Mouse (Mus musculus): ENCODE data around the gene Gm20388. TPM values are rescaled to one million over a fixed set of nuclear protein-coding genes. Genes with fewer than 3 reads are reported as not detected.
"Not testable (repeated sequence)": the region's sequence is repeated elsewhere in the genome, so short reads cannot be mapped to it uniquely, and the experiment has no call there.

Gene Gm20388
- total RNA-seq, 2 experiments from 2014 or later, result 2.4 to 2.6 TPM

DNA sequence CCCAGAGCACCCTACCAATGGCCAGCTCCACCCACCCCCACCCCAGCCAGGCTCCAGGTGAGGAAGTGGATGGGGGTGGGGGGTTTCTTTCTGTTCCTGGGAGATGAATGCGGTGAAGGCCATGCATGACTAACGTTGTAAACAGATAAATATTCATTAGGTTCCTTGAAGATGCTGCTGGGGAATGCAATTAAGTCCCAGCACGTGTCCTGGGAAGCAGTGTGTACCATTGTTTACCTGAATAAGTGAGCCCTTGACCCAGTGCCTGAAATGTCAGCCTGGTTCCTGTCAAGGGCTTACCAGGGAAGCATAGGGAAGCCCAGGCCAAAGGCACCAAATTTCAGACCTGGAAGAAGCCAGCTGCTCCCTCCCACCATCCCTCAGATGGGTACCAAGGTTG is 2409.9 kb downstream of the Gm20388 start:
- intact Hi-C loops (cut with DNase I), result no loop called here
- TF ChIP-seq CTCF (IDR thresholded peaks at IDR 0.05), result no peak
- Histone ChIP-seq H3K4me3 (no peak overlapping the region), H3K27ac (no peak overlapping the region)
- no peak for DNase-seq (ENCODE audit: extremely low spot score in 1 of 2, low spot score in 2 of 2)

DNA sequence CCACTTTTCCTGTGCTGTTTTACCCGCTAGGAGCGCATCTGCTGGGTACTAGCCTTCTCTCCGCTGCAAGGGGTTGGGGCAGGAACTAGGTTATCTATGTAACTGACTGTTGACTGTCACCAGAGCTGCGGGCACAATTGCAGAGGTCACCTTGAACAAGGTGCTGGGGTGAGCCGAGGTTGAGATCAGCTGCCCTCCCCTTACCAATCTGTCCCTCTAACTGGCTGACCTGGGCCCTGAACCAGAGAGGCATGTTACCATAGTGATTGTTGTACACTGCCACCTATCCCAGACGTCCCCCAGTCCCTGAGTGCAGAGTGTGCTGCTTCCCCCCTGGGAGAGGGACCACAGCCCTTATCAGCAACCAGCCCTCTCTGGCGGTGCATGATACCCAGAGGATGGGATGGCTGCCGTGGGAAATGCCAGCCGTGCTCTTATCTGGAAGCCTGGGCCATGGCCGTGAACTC is 2410.8 kb downstream of the Gm20388 start:
- no peak overlapping the region for H3K4me3 ChIP-seq
- TF ChIP-seq CTCF (IDR thresholded peaks at IDR 0.05), result no peak
- H3K27ac ChIP-seq, result no peak overlapping the region
- intact Hi-C loops (cut with DNase I), result no loop called here
- DNase-seq (ENCODE audit: extremely low spot score in 1 of 2, low spot score in 2 of 2), result no peak

DNA sequence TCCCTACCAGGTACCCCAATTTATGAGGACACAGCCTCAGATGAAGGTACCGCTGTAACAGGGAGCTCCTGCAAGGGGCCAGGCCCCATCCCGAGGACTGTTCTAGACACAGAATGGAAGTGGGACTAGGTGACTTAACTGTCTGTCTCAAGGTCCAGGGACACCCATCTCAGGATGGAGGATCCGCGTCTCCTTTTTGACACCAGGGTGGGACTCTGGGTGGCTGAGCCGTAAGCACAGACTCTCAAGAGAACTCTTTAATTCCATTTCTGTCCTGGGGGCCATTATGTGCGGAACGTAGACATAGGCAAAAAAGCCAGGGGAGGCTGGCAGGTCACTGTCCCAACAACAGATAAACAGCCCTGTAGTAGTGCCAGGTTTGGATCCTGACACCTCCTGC is 2411.5 kb downstream of the Gm20388 start:
- no peak for TF ChIP-seq CTCF (IDR thresholded peaks at IDR 0.05)
- H3K27ac ChIP-seq, result no peak overlapping the region

DNA sequence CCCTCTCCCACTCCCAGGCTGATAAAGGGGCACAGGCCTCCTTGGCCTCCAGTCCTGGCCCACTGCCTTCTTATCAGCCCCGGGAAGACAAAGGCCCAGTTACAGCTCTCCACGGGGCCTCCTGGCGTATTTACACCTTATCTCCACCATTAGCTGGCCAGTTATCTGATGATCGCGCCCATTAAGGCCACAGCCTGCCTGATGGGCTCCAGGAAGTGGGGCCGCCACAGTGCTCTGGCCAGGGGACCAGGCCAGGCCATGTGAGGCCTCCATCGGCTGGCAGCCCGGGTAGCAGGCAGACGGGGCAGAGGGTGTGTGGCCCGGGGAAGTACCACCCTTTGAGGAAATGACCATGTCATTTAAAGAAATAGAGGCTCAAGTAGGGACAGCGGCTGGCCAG is 2412.2 kb downstream of the Gm20388 start:
- no peak overlapping the region for H3K4me3 ChIP-seq
- DNase-seq (ENCODE audit: extremely low spot score in 1 of 2, low spot score in 2 of 2), result no peak
- TF ChIP-seq CTCF (IDR thresholded peaks at IDR 0.05), result no peak
- intact Hi-C loops (cut with DNase I), result no loop called here
- no peak overlapping the region for H3K27ac ChIP-seq

More for the DNA sequence above, 2411.5 kb downstream of the Gm20388 start:
- H3K4me3 ChIP-seq, result no peak overlapping the region
- intact Hi-C loops (cut with DNase I), result no loop called here
- no peak for DNase-seq (ENCODE audit: extremely low spot score in 1 of 2, low spot score in 2 of 2)

DNA sequence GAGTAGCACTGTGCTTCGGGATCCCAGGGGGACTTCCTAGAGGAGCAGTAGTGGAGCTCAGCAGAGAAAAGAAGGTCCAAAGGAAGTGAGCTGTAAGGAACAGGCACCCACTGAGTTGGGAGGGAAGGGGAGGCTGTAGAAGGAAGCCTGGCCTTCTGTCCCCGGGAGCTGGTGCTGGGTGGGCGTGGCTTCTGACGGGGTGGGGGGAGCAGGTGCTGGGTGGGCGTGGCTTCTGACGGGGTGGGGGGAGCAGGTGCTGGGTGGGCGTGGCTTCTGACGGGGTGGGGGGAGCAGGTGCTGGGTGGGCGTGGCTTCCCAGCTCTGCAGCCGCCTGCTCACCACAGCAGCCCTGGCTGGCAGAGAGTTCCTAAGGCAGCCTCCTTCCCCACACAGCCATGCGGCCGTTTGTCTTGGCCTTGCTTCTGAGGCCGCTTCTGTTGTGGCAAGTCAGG is 2413.3 kb downstream of the Gm20388 start:
- H3K27ac ChIP-seq, result peak overlapping the region; percentile 52; the same call in 1 of the 2 replicates
- intact Hi-C loops (cut with DNase I); DNase-seq (ENCODE audit: extremely low spot score in 1 of 2, low spot score in 2 of 2); H3K4me3 ChIP-seq: not testable (repeated sequence)

DNA sequence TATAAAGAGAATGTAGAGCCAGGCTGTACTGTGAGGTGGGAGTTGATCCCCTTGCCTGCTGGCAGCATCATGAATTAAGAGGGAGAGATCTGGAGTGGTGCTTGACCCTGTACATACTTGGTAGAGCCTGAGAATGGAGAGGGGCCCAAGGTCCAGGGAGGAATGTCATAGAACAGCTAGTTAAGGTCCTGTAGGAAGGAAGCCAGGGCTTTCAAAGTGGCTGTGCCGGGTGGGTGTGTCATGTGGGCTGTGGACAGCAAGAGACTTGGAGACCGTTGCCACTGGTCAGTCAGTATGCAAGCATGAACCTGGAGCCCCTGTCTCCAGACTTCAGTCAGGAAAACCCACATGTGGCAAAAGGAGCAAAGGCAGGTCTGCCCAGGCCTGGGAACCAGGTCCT is 2414.6 kb downstream of the Gm20388 start:
- H3K27ac ChIP-seq, result 0 out of 2 replicates have a peak overlapping the region, but pooled peaks have one; percentile 52
- TF ChIP-seq CTCF (IDR thresholded peaks at IDR 0.05), result no peak
- no peak overlapping the region for H3K4me3 ChIP-seq
- no peak for DNase-seq (ENCODE audit: extremely low spot score in 1 of 2, low spot score in 2 of 2)
- intact Hi-C loops (cut with DNase I), result no loop called here

DNA sequence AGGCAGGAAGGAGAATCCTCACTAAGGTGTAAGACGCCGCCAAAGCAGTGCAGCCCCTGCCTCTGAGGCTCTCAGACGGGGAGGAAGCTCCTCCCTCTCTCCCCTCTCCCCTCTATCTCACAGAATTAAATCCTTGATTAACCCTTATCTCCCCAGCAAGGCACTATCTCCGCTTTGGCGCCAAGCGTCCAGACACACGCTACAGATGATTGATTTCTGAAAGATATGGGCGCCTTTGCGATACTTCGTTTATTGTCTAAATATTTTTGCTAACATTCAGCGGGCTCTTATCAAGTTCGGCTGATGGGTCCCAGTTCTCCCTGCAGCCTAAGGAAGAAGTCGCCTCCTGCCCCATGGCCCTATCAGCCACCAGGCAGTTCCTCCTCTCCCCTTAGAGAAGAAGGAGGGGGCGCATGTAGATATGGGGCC is 2415.5 kb downstream of the Gm20388 start:
- no peak for TF ChIP-seq CTCF (IDR thresholded peaks at IDR 0.05)
- DNase-seq (ENCODE audit: extremely low spot score in 1 of 2, low spot score in 2 of 2), result no peak
- intact Hi-C loops (cut with DNase I), result no loop called here
- Histone ChIP-seq H3K4me3 (no peak overlapping the region), H3K27ac (no peak overlapping the region)

DNA sequence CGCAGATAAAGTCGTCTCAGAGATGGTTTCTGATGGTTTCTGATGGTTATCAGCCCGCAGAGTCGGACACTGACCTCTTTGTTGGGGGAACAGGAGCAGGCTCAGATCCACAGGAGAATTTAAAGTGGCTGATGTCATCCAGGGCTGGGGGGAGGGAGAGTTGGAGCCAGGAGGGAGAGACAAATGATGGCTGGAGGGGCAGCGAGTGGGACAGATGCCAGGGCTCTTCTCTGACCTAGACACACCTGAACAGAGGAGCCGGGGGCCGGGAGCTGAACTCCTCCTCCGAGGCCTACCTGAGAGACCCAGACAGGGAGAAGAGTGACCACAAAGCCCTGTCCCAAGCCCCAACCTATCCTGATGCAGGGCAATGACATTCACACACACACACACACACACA is 2418.4 kb downstream of the Gm20388 start:
- intact Hi-C loops (cut with DNase I), result no loop called here
- TF ChIP-seq CTCF (IDR thresholded peaks at IDR 0.05), result no peak
- H3K4me3 ChIP-seq, result no peak overlapping the region
- H3K27ac ChIP-seq, result 0 out of 2 replicates have a peak overlapping the region, but pooled peaks have one; percentile 15
- no peak for DNase-seq (ENCODE audit: extremely low spot score in 1 of 2, low spot score in 2 of 2)

DNA sequence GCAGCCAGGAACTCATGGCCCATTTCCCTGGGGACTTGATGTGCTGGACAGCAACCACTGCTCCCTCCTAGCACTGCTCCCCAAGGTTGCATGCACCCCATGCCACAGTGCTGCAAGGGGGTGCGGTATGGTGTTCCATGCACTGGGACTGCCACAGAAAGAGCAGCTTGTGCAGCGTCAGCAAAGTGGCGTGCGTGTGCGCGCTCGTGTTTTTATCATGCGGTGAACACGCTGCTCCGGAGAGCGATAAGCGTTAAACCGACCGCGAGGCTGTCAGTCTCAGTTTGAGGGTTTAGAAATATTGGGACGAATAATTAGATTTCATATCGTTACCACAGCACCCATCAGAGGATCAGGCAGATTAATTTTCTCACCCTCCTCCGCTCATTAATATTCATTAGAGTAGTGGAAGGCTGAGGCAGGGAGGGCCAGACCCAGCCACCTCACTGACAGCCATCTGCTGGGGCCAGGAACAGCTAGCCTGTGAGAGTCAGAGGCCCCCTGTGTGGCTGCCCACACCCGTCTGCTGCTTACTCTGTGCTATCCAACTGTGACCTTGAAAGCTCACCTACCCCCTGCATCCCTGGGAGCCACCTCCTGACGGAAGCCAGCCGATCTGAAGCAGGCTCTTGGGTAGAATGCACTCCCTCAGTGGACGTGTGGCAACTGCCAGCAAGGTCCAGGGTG is 2419.1 kb downstream of the Gm20388 start:
- Histone ChIP-seq H3K4me3 (no peak overlapping the region), H3K27ac (no peak overlapping the region)
- intact Hi-C loops (cut with DNase I), result loop anchor here (5.0 kb wide), 1 partner anchor 352 kb away; no protein-coding TSS in a partner anchor
- DNase-seq (ENCODE audit: extremely low spot score in 1 of 2, low spot score in 2 of 2), result no peak
- TF ChIP-seq CTCF (IDR thresholded peaks at IDR 0.05), result no peak

DNA sequence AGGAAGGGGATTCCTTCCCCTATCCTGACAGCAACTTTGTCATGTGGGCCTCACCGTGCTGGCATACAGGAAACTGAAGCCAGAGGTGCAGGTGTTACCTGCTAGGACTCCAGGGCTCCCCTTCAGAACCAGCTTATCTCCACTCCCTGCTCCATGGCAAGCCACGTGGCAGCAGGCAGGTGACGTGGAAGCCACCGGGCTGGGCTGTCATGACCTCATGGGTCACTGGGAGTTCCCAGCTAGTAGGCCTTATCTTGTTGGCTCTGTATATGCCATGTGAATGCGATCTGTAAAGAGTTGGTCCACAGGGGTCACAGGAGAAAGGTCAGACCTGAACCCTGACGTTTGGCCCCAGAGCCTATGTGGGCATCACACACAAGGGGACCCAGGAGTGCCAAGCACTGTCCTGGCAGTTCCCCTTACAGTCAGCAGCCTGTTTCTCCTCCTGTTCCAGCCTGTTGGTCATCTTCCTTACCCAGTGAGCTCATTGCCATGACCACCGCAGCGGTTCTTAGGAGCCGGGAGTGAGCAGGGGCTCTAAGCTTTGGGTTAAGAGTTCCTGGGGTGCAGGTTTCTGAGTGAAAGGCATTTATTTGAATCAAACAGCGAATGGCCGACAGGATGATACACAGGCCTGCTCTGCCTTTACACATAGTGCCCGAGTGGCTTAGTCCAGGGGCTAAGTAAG is 2419.9 kb downstream of the Gm20388 start:
- H3K27ac ChIP-seq, result peak overlapping the region; percentile 30
- intact Hi-C loops (cut with DNase I), result loop anchor here (5.0 kb wide), 1 partner anchor 353 kb away; no protein-coding TSS in a partner anchor
- no peak for DNase-seq (ENCODE audit: extremely low spot score in 1 of 2, low spot score in 2 of 2)
- TF ChIP-seq CTCF (IDR thresholded peaks at IDR 0.05), result no peak
- H3K4me3 ChIP-seq, result no peak overlapping the region

DNA sequence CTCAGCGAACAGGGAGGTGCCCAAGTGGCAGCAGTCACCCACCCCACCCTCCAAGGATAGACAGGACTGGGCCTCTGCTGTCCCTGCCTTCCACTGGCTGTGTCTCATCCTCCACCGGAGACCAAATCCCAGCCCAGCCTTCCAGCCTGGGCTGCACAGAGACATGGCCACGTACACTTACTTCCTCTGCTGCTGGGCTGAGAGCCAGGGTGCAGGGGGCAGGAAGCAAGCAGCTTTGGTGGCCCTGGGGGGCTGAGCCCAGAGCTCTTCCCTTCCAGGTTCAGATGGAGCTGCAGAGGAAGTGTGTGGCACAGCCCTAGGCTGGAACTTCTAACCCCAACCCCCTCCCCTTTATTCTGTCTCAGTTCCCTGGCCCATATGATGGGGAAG is 2420.5 kb downstream of the Gm20388 start:
- TF ChIP-seq CTCF (IDR thresholded peaks at IDR 0.05), result no peak
- intact Hi-C loops (cut with DNase I), result loop anchor here (5.0 kb wide), 1 partner anchor 354 kb away; no protein-coding TSS in a partner anchor
- DNase-seq (ENCODE audit: extremely low spot score in 1 of 2, low spot score in 2 of 2), result no peak
- H3K4me3 ChIP-seq, result no peak overlapping the region
- H3K27ac ChIP-seq, result peak overlapping the region; percentile 30
